In the genomic region with DNA sequence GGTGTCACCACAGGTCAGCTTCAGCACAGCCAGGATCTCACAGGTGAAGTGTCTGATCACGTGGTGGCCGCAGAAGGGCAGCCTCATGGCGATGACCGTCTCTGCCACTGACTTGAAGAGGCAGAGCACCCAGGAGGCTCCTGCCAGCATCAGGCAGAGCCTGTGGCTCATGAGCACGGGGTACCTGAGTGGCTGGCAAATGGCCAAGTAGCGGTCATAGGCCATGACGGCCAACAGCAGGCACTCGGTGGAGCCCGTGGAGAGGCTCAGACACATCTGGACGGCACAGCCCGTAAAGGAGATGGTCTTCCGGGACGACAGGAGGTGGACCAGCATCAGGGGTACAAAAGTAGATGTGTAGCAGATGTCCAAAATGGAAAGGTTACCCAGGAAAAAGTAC, we compare ENCODE assay signal across 28 mouse cellular contexts. TPM values are rescaled to one million over a fixed set of nuclear protein-coding genes. Genes with fewer than 3 reads are reported as not detected.
"Had no signal": no experiment of that assay in that cellular context is flagged by ENCODE, and none has a peak within 500 bp of the region (broad histone marks: within the 10 kb centered on the region; RNA-seq: fewer than 3 reads in every experiment).

No protein-coding gene starts in this region.

- H3K9me3 ChIP-seq: heart, embryonic 10.5 days; heart, embryonic 12.5 days; hindbrain, embryonic 13.5 days; hindbrain, embryonic 15.5 days; intestine, embryonic 15.5 days; kidney, embryonic 15.5 days; limb, embryonic 10.5 days; limb, embryonic 12.5 days had no signal

- H3K4me3 ChIP-seq: gastrocnemius, adult 2 months; heart, embryonic 10.5 days; heart, embryonic 12.5 days; hindbrain, embryonic 13.5 days; hindbrain, embryonic 15.5 days; intestine, embryonic 15.5 days; kidney, embryonic 15.5 days; layer of hippocampus, adult 2 months; left cerebral cortex, adult 2 months; limb, embryonic 10.5 days; limb, embryonic 12.5 days had no signal

- H3K27ac ChIP-seq: gastrocnemius, adult 2 months; heart, embryonic 10.5 days; hindbrain, embryonic 13.5 days; hindbrain, embryonic 15.5 days; intestine, embryonic 15.5 days; kidney, embryonic 15.5 days; layer of hippocampus, adult 2 months; left cerebral cortex, adult 2 months; limb, embryonic 10.5 days; limb, embryonic 12.5 days had no signal

- H3K36me3 ChIP-seq: heart, embryonic 10.5 days; heart, embryonic 12.5 days; hindbrain, embryonic 13.5 days; hindbrain, embryonic 15.5 days; intestine, embryonic 15.5 days; kidney, embryonic 15.5 days; limb, embryonic 10.5 days; limb, embryonic 12.5 days had no signal

- DNase-seq: gastrocnemius, adult 2 months; gastrocnemius, postnatal 10 days; gastrocnemius, postnatal 25 days; heart, adult 18-20 months; heart, postnatal 10 days; heart, postnatal 4 days; kidney, adult 2 months; kidney, adult 9 months; kidney, postnatal 14 days; liver had no signal

- H3K9ac ChIP-seq: heart, embryonic 12.5 days; hindbrain, embryonic 13.5 days; hindbrain, embryonic 15.5 days; intestine, embryonic 15.5 days; kidney, embryonic 15.5 days; limb, embryonic 12.5 days had no signal

- ATAC-seq: forebrain, embryonic 16.5 days; inflammation-experienced regulatory T-cells, adult 6 months; intestine, embryonic 15.5 days; intestine, postnatal 0 days had no signal

- H3K4me2 ChIP-seq: heart, embryonic 12.5 days; hindbrain, embryonic 13.5 days; hindbrain, embryonic 15.5 days; intestine, embryonic 15.5 days; kidney, embryonic 15.5 days; limb, embryonic 12.5 days had no signal

- H3K27me3 ChIP-seq: hindbrain, embryonic 15.5 days; intestine, embryonic 15.5 days had no signal

- H3K4me1 ChIP-seq: hindbrain, embryonic 13.5 days; hindbrain, embryonic 15.5 days; intestine, embryonic 15.5 days; limb, embryonic 10.5 days; limb, embryonic 12.5 days had no signal

RNA-seq across cellular contexts. Expression of a gene that starts 4.1 kb away (rescaled TPM):
- polyA plus RNA-seq: forebrain, embryonic 16.5 days; frontal cortex, adult 2 months; heart, embryonic 10.5 days; heart, embryonic 12.5 days; heart, embryonic 14.5 days; heart, embryonic 16.5 days; hindbrain, embryonic 11.5 days; hindbrain, embryonic 13.5 days; hindbrain, embryonic 15.5 days; inflammation-experienced regulatory T-cells, adult 6 months; intestine, embryonic 15.5 days; intestine, postnatal 0 days; kidney, adult 2 months; kidney, embryonic 15.5 days; limb, embryonic 10.5 days; limb, embryonic 12.5 days; limb, embryonic 14.5 days had no signal

RNA-seq across cellular contexts. Expression of a gene that starts 5.4 kb away (rescaled TPM):
- polyA plus RNA-seq: forebrain, embryonic 16.5 days; frontal cortex, adult 2 months; heart, embryonic 10.5 days; heart, embryonic 12.5 days; heart, embryonic 14.5 days; heart, embryonic 16.5 days; hindbrain, embryonic 11.5 days; hindbrain, embryonic 13.5 days; hindbrain, embryonic 15.5 days; inflammation-experienced regulatory T-cells, adult 6 months; intestine, embryonic 15.5 days; intestine, postnatal 0 days; kidney, adult 2 months; kidney, embryonic 15.5 days; limb, embryonic 10.5 days; limb, embryonic 14.5 days had no signal

RNA-seq across cellular contexts. Expression of a gene that starts 21.0 kb away (rescaled TPM):
- polyA plus RNA-seq: inflammation-experienced regulatory T-cells, adult 6 months had no signal

RNA-seq across cellular contexts. Expression of a gene that starts 23.8 kb away (rescaled TPM):
- polyA plus RNA-seq: hindbrain, embryonic 13.5 days had no signal
